Mouse (Mus musculus): ENCODE measurements around the gene Utp14b. TPM values are rescaled to one million over a fixed set of nuclear protein-coding genes. Genes with fewer than 3 reads are reported as not detected.

Gene Utp14b
- 6.2 and 6.5 TPM in 2 replicates for total RNA-seq (2014; rRNA removed)
- 3.0 and 3.2 TPM in 2 replicates for polyA plus RNA-seq (2015; fragmentation: Nextera tagmentation; extraction: Ambion mirVana)

DNA sequence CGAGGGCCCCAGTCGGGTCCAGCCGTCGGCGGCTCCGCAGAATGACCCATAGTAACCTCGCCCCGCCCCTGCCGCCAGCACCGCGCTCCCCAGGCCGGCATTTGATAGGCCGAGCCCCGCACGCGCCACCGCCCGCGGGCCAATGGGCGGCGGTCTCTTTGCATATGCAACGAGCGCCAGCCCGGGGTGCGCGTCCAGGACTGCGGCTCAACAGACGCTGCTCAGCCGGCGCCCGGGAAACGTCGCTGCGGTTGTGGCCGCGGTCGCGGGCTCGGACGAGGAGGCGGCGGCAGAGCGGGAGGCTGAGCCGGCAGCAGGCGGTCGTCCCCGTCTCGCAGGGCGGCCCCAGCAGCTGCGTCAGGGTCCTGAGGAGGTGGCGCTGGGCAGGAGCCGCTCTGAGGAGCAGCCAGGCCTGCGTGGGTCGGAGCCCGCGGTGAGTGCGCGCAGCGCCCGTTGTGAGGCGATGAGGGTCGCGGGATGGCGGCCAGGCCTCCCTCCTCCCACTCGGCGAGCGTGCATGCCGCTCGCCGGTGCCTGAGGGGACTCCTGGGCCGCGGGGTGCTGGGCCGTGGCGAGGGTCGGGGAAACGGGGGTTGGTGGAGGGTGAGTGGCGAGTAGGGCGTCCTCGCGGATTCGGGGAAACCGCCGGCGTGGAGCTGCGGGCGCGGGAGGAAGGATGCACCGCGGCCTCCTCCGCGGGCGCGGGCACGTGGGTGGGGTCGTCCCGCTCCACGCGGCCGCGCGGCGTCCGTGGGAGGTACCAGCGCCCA, at the start of gene Utp14b, which contains the start of gene Acsl3:
TSS of gene Utp14b (plus strand) at position 368 of the 770 bp plus-strand sequence.
TSS of gene Acsl3 (plus strand) at position 155 of the 770 bp plus-strand sequence.
- TF ChIP-seq CTCF (IDR thresholded peaks at IDR 0.05; ENCODE audit: low read depth): no peak
- 1% methylated on average over 103 of the region's 104 CpGs for WGBS

DNA sequence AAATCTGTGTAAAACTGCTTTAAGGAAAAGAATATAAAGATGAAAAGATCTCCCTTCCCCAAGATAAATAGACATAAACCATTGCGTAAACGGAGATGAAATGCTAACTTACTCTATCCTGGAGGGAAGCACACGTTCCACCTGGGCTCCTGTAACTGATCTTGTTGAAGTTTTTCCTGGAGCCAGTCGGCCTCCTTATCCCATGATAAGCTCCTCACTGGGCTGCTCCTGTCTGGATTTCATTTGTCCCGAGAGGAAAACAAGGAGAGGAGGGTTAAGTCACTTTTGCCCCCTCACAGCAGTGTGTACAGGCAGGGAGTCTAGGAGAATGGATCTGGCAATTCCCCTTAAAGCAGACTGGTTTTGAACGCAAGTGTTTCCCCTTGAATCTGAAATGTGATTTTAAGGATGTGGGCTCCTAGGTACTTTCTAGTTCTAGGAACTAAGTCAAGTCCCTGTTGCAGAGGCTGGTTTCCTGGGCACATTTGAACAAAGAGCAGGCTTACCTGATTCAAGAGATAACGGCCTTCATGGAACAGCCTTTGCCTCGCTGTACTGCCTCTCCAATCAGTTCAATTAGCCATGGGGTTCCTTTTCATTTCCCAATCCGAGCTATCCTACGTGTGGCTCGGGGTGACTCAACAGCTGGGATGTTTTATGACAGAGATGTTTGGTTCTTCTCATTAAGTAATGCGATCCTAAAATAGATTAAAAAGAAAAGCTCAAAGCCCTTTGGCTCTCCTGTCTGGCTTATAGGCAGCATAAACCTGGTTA, 48.5 kb upstream of the Utp14b start:
- WGBS: 48% methylated on average over 12 of the region's 12 CpGs
- TF ChIP-seq CTCF (IDR thresholded peaks at IDR 0.05; ENCODE audit: low read depth): no peak
- no peak overlapping the region for H3K4me2 ChIP-seq (ENCODE audit: low read depth, low read length)
- no peaks in the 10 kb centered on the region for H3K4me1 ChIP-seq (ENCODE audit: insufficient read depth, low read length)
- no peaks in the 10 kb centered on the region for H3K36me3 ChIP-seq (ENCODE audit: insufficient read depth, low read length)
- DNase-seq (ENCODE audit: low spot score) (no peak), ATAC-seq (no peak)
- no peak overlapping the region for H3K27ac ChIP-seq
- no peak overlapping the region for H3K4me3 ChIP-seq (ENCODE audit: low read length)
- H3K9ac ChIP-seq (replicated peaks; ENCODE audit: low read length): no peak overlapping the region
- H3K9me3 ChIP-seq (ENCODE audit: low read length): no peaks in the 10 kb centered on the region
- H3K27me3 ChIP-seq (ENCODE audit: insufficient read depth, low read length): no peaks in the 10 kb centered on the region

More for the DNA sequence above, at the start of gene Utp14b, which contains the start of gene Acsl3:
- ATAC-seq: peak; percentile 99
- DNase-seq (ENCODE audit: low spot score): peak; percentile 98
- H3K27me3 ChIP-seq (ENCODE audit: insufficient read depth, low read length): no peaks in the 10 kb centered on the region
- H3K4me3 ChIP-seq (ENCODE audit: low read length): peak within 1 kb of the TSS; percentile 95
- H3K4me1 ChIP-seq (ENCODE audit: insufficient read depth, low read length): peaks cover 5% of the 10 kb centered on the region
- no peaks in the 10 kb centered on the region for H3K36me3 ChIP-seq (ENCODE audit: insufficient read depth, low read length)
- H3K27ac ChIP-seq: peak within 1 kb of the TSS; percentile 98
- peak within 1 kb of the TSS; percentile 97 for H3K9ac ChIP-seq (replicated peaks; ENCODE audit: low read length)
- H3K4me2 ChIP-seq (ENCODE audit: low read depth, low read length): peak within 1 kb of the TSS; percentile 66
- no peaks in the 10 kb centered on the region for H3K9me3 ChIP-seq (ENCODE audit: low read length)

DNA sequence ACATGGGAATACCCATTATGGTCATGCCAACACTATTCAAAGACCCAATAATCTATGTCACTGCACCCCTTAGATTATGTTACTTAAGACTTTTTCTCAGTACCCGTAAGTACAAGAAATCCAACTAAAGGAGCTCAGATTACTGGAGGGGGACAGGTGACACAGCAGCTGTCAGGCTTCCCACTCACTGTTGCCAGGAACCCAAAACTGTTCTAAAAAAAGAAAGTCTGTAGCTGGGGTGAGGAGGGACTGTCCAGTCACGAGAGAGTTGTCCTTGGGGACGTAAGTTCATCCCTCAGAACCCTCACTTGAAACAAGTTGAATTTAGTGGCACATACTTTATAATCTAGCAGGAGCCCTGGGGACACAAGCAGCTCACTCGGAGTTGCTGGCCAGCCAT, 46.8 kb upstream of the Utp14b start:
- no peak for ATAC-seq

DNA sequence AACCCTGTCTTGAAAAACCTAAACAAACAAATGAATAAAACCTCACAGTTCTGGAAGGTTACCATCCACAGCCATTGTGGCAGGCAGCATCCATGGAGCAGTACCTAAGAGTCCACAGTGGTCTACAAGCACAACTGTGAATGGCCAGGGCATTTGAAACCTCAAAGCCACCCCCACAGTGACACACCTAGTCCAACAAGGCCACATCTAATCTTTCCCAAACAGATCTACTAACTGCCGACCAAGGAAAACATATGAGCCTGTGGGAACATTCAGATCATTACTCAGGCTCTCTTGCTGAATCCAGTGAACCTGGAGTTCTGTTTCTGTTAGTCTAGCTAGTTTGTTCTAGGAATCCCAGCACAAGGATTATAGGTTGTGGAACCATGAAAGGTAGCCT, 44.9 kb upstream of the Utp14b start:
- H3K36me3 ChIP-seq (ENCODE audit: insufficient read depth, low read length): no peaks in the 10 kb centered on the region
- no peak for TF ChIP-seq CTCF (IDR thresholded peaks at IDR 0.05; ENCODE audit: low read depth)
- no peak overlapping the region for H3K27ac ChIP-seq
- H3K9ac ChIP-seq (replicated peaks; ENCODE audit: low read length): no peak overlapping the region
- no peak overlapping the region for H3K4me3 ChIP-seq (ENCODE audit: low read length)
- no peaks in the 10 kb centered on the region for H3K4me1 ChIP-seq (ENCODE audit: insufficient read depth, low read length)
- no peak overlapping the region for H3K4me2 ChIP-seq (ENCODE audit: low read depth, low read length)
- no peaks in the 10 kb centered on the region for H3K27me3 ChIP-seq (ENCODE audit: insufficient read depth, low read length)
- 94% methylated on average over 1 of the region's 1 CpGs for WGBS
- ATAC-seq: no peak
- DNase-seq (ENCODE audit: low spot score): no peak
- no peaks in the 10 kb centered on the region for H3K9me3 ChIP-seq (ENCODE audit: low read length)

More for the DNA sequence above, 46.8 kb upstream of the Utp14b start:
- Histone ChIP-seq H3K27me3 (ENCODE audit: insufficient read depth, low read length) (no peaks in the 10 kb centered on the region), H3K9ac (replicated peaks; ENCODE audit: low read length) (no peak overlapping the region), H3K4me1 (ENCODE audit: insufficient read depth, low read length) (no peaks in the 10 kb centered on the region), H3K4me2 (ENCODE audit: low read depth, low read length) (no peak overlapping the region), H3K9me3 (ENCODE audit: low read length) (no peaks in the 10 kb centered on the region), H3K27ac (no peak overlapping the region), H3K36me3 (ENCODE audit: insufficient read depth, low read length) (no peaks in the 10 kb centered on the region), H3K4me3 (ENCODE audit: low read length) (no peak overlapping the region)
- no peak for TF ChIP-seq CTCF (IDR thresholded peaks at IDR 0.05; ENCODE audit: low read depth)
- no peak for DNase-seq (ENCODE audit: low spot score)
- WGBS: 72% methylated on average over 4 of the region's 4 CpGs

DNA sequence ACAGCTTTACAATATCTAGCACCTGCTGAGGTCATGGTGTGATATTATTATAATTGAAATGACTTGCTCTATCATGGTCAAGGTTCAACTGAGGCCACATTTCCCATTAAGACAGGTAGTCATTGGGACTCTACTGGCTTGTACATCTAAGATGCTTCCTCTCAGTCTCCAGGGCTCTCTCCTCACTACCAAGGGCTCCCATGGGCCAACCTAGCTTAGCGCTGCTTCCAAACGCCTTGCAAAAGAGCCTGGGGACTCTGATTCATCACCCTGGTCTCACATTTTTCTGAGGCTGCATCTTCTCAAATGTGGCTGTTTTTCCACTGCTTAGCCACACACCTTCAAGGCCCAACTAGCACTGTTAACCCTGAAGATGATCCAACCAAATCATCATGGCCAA, 33.5 kb upstream of the Utp14b start:
- Histone ChIP-seq H3K36me3 (ENCODE audit: insufficient read depth, low read length) (no peaks in the 10 kb centered on the region), H3K9me3 (ENCODE audit: low read length) (no peaks in the 10 kb centered on the region), H3K9ac (replicated peaks; ENCODE audit: low read length) (no peak overlapping the region), H3K27ac (no peak overlapping the region), H3K4me2 (ENCODE audit: low read depth, low read length) (no peak overlapping the region), H3K4me3 (ENCODE audit: low read length) (no peak overlapping the region), H3K27me3 (ENCODE audit: insufficient read depth, low read length) (no peaks in the 10 kb centered on the region), H3K4me1 (ENCODE audit: insufficient read depth, low read length) (no peaks in the 10 kb centered on the region)
- DNase-seq (ENCODE audit: low spot score): no peak
- WGBS: 84% methylated on average over 2 of the region's 2 CpGs
- ATAC-seq: no peak
- no peak for TF ChIP-seq CTCF (IDR thresholded peaks at IDR 0.05; ENCODE audit: low read depth)

- no peak overlapping the region for H3K9ac ChIP-seq (replicated peaks; ENCODE audit: low read length)
- no peak for ATAC-seq
- no peaks in the 10 kb centered on the region for H3K36me3 ChIP-seq (ENCODE audit: insufficient read depth, low read length)
- H3K4me2 ChIP-seq (ENCODE audit: low read depth, low read length): no peak overlapping the region
- no peak for TF ChIP-seq CTCF (IDR thresholded peaks at IDR 0.05; ENCODE audit: low read depth)
- H3K27me3 ChIP-seq (ENCODE audit: insufficient read depth, low read length): no peaks in the 10 kb centered on the region
- DNase-seq (ENCODE audit: low spot score): no peak
- H3K4me1 ChIP-seq (ENCODE audit: insufficient read depth, low read length): no peaks in the 10 kb centered on the region
- WGBS: 68% methylated on average over 3 of the region's 3 CpGs
- H3K27ac ChIP-seq: no peak overlapping the region
- no peaks in the 10 kb centered on the region for H3K9me3 ChIP-seq (ENCODE audit: low read length)
- H3K4me3 ChIP-seq (ENCODE audit: low read length): no peak overlapping the region
Observed at GRCm38 (mm10) chr1:78634486-78634885, 23.4 kb upstream of the Utp14b start.
